Mouse (Mus musculus): ENCODE measurements around the gene Supt3. TPM values are rescaled to one million over a fixed set of nuclear protein-coding genes. Genes with fewer than 3 reads are reported as not detected.

Gene Supt3
- total and polyA plus RNA-seq, 2 experiments: 2.3 to 4.9 TPM

DNA sequence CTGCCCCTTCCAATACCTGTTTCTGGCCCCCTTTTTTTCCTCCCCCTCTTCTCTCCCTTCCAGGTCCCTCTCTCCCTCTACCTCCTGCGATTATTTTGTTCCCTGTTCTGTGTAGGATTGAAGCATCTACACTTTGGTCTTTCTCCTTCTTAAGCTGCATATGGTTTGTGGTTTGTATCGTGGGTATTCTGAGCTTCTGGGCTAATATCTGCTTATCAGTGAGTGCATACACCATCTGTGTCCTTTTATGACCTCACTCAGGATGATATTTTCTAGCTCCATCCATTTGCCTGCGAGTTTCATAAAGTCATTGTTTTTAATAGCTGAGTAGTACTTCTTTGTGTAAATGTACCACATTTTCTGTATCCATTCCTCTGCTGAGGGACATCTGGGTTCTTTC lies 52.6 kb downstream of the Supt3 start:
- no peak overlapping the region for H3K27ac ChIP-seq (replicated peaks; ENCODE audit: insufficient read depth, low read depth, low read length)
- WGBS: 77% methylated on average over 3 of the region's 3 CpGs
- TF ChIP-seq CTCF (IDR thresholded peaks at IDR 0.05; ENCODE audit: low read depth, low read length) (no peak), POLR2A (IDR thresholded peaks at IDR 0.05; ENCODE audit: extremely low read depth, insufficient read depth, low read length) (no peak)

DNA sequence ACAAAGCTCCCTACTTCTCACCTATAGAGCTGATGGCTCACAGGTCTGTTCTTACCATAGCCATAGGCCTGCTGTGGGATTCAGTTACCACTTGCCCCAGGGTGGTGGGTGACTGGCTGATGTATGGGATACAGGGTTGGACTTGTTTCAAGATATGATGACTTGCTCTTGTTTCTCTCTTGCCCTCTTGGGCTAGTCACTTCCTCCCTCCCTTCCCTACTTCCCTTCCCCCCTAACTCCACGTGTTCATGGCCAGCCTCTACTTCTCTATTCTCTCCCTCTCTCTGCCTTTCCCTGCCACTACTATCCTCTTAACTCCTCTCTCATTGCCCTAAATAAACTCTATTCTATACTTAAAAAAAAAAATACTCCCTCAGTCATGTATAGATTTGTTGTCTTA lies 54.2 kb downstream of the Supt3 start:
- no peaks in the 10 kb centered on the region for H3K4me1 ChIP-seq (ENCODE audit: control insufficient read depth, insufficient read depth, low read length)
- TF ChIP-seq CTCF (IDR thresholded peaks at IDR 0.05; ENCODE audit: low read depth, low read length) (no peak), POLR2A (IDR thresholded peaks at IDR 0.05; ENCODE audit: extremely low read depth, insufficient read depth, low read length) (no peak)
- H3K79me2 ChIP-seq (ENCODE audit: control insufficient read depth, insufficient read depth, low read length): no peaks in the 10 kb centered on the region
- no peak overlapping the region for H3K4me3 ChIP-seq (ENCODE audit: insufficient read depth, low read depth, low read length)
- 87% methylated on average over 1 of the region's 1 CpGs for WGBS
- no peak for DNase-seq (ENCODE audit: extremely low read depth, low read depth, low spot score)
- no peak overlapping the region for H3K9ac ChIP-seq (ENCODE audit: low read depth, low read length)
- no peaks in the 10 kb centered on the region for H3K27me3 ChIP-seq (ENCODE audit: control insufficient read depth, insufficient read depth, low read length)
- H3K36me3 ChIP-seq (ENCODE audit: control insufficient read depth, insufficient read depth, low read length): no peaks in the 10 kb centered on the region
- no peak overlapping the region for H3K27ac ChIP-seq (replicated peaks; ENCODE audit: insufficient read depth, low read depth, low read length)

More for the DNA sequence above, 52.6 kb downstream of the Supt3 start:
- no peak for DNase-seq (ENCODE audit: extremely low read depth, low read depth, low spot score)
- Histone ChIP-seq H3K27me3 (ENCODE audit: control insufficient read depth, insufficient read depth, low read length) (no peaks in the 10 kb centered on the region), H3K79me2 (ENCODE audit: control insufficient read depth, insufficient read depth, low read length) (no peaks in the 10 kb centered on the region), H3K4me3 (ENCODE audit: insufficient read depth, low read depth, low read length) (no peak overlapping the region), H3K36me3 (ENCODE audit: control insufficient read depth, insufficient read depth, low read length) (no peaks in the 10 kb centered on the region), H3K4me1 (ENCODE audit: control insufficient read depth, insufficient read depth, low read length) (no peaks in the 10 kb centered on the region), H3K9ac (ENCODE audit: low read depth, low read length) (no peak overlapping the region)

DNA sequence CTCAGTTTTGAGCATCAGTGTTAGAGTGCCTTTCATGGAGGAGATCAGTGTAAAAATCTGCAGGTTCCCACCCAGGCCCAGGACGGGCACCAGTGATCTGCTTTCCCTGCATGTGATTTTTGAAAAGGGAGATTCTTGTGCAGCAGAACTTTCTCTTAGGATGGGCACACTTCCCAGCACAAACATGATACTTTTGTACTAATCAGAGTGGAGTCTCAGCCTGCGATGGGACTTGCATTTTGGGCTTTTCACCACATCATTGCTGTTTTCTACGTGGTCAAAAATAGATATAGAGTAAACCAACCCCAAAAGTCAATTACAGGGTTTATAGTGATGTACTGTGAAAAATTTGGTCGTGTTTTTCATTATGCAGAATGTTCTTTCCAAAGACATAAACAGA lies 65.2 kb downstream of the Supt3 start:
- Histone ChIP-seq H3K4me1 (ENCODE audit: control insufficient read depth, insufficient read depth, low read length) (no peaks in the 10 kb centered on the region), H3K4me3 (ENCODE audit: insufficient read depth, low read depth, low read length) (no peak overlapping the region), H3K36me3 (ENCODE audit: control insufficient read depth, insufficient read depth, low read length) (no peaks in the 10 kb centered on the region), H3K27me3 (ENCODE audit: control insufficient read depth, insufficient read depth, low read length) (no peaks in the 10 kb centered on the region), H3K9ac (ENCODE audit: low read depth, low read length) (no peak overlapping the region), H3K27ac (replicated peaks; ENCODE audit: insufficient read depth, low read depth, low read length) (no peak overlapping the region), H3K79me2 (ENCODE audit: control insufficient read depth, insufficient read depth, low read length) (no peaks in the 10 kb centered on the region)
- no peak for TF ChIP-seq POLR2A (IDR thresholded peaks at IDR 0.05; ENCODE audit: extremely low read depth, insufficient read depth, low read length)
- no peak for TF ChIP-seq CTCF (IDR thresholded peaks at IDR 0.05; ENCODE audit: low read depth, low read length)
- WGBS: 86% methylated on average over 4 of the region's 4 CpGs
- no peak for DNase-seq (ENCODE audit: extremely low read depth, low read depth, low spot score)

DNA sequence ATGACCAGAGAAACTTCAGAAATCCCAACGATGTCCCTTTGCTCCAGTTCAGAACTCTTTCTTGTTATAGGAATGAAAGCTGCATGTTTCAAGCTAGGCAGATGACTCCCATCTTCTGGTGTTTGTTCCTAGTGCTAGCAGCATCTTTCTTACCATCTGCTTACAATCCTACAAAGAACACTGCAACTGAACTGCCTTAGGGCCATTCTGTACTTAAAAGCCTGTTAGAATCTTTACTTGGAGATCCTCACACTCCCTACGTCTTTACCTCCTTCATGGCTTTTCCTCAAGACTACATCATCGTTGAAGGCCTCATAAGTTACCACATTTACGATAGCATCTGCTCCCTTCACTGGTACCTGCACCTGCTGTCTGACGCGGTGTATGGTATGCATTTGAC lies 86.2 kb downstream of the Supt3 start:
- WGBS: 97% methylated on average over 6 of the region's 6 CpGs
- no peak overlapping the region for H3K4me3 ChIP-seq (ENCODE audit: insufficient read depth, low read depth, low read length)
- no peaks in the 10 kb centered on the region for H3K27me3 ChIP-seq (ENCODE audit: control insufficient read depth, insufficient read depth, low read length)
- no peak for DNase-seq (ENCODE audit: extremely low read depth, low read depth, low spot score)
- no peaks in the 10 kb centered on the region for H3K36me3 ChIP-seq (ENCODE audit: control insufficient read depth, insufficient read depth, low read length)
- no peak overlapping the region for H3K9ac ChIP-seq (ENCODE audit: low read depth, low read length)
- no peak for TF ChIP-seq POLR2A (IDR thresholded peaks at IDR 0.05; ENCODE audit: extremely low read depth, insufficient read depth, low read length)
- TF ChIP-seq CTCF (IDR thresholded peaks at IDR 0.05; ENCODE audit: low read depth, low read length): no peak
- no peaks in the 10 kb centered on the region for H3K4me1 ChIP-seq (ENCODE audit: control insufficient read depth, insufficient read depth, low read length)
- no peak overlapping the region for H3K27ac ChIP-seq (replicated peaks; ENCODE audit: insufficient read depth, low read depth, low read length)
- no peaks in the 10 kb centered on the region for H3K79me2 ChIP-seq (ENCODE audit: control insufficient read depth, insufficient read depth, low read length)

DNA sequence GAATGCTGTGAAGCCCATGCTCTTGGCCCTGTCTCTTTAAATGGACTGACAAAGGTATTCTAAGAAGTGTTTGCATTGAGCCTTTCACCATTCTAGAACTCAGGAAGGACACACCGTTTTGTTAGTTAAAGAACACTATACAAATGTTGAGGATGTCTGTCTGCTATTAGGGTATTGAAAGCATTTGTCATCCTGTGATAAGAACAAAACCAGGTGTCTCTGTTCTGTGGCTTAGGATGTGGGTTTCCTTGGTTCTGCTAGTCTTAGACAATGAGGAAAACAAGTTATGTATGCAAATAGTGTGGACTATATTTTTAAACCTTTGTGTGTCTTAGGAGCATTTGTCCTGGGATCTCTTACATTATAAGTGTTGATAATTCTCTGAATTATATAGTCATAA lies 116.6 kb downstream of the Supt3 start:
- Histone ChIP-seq H3K79me2 (ENCODE audit: control insufficient read depth, insufficient read depth, low read length) (no peaks in the 10 kb centered on the region), H3K9ac (ENCODE audit: low read depth, low read length) (no peak overlapping the region), H3K36me3 (ENCODE audit: control insufficient read depth, insufficient read depth, low read length) (no peaks in the 10 kb centered on the region), H3K27ac (replicated peaks; ENCODE audit: insufficient read depth, low read depth, low read length) (no peak overlapping the region), H3K4me1 (ENCODE audit: control insufficient read depth, insufficient read depth, low read length) (no peaks in the 10 kb centered on the region), H3K4me3 (ENCODE audit: insufficient read depth, low read depth, low read length) (no peak overlapping the region), H3K27me3 (ENCODE audit: control insufficient read depth, insufficient read depth, low read length) (no peaks in the 10 kb centered on the region)
- DNase-seq (ENCODE audit: extremely low read depth, low read depth, low spot score): no peak
- TF ChIP-seq POLR2A (IDR thresholded peaks at IDR 0.05; ENCODE audit: extremely low read depth, insufficient read depth, low read length) (no peak), CTCF (IDR thresholded peaks at IDR 0.05; ENCODE audit: low read depth, low read length) (no peak)
- WGBS: 26% methylated on average over 1 of the region's 1 CpGs

DNA sequence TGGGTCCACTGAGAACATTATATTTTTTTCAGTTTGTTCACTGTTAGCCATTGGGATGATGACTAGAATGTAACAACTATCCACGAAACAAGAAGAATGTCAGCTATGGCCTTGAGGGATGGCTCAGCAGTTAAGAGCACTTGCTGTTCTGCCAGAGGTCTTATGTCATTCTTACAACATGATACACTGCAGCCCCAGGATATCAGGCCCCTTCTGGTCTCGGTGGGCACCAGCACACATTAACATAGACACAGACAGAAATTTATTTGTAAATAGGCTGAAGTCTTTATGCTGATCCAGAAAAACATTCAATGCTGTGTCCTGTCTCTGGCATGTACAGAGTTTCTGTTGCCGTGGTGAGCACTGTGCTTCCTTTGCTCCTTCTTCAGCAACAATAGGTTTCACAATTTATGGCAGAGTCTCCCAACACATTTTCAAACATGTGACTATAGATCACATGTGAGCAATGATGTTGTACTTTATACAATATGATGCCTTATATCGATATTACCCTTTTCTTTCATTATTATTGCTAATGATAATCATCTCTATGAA lies 166.7 kb downstream of the Supt3 start:
- Histone ChIP-seq H3K9ac (ENCODE audit: low read depth, low read length) (no peak overlapping the region), H3K4me3 (ENCODE audit: insufficient read depth, low read depth, low read length) (no peak overlapping the region), H3K36me3 (ENCODE audit: control insufficient read depth, insufficient read depth, low read length) (no peaks in the 10 kb centered on the region), H3K27me3 (ENCODE audit: control insufficient read depth, insufficient read depth, low read length) (no peaks in the 10 kb centered on the region), H3K4me1 (ENCODE audit: control insufficient read depth, insufficient read depth, low read length) (peaks cover 11% of the 10 kb centered on the region), H3K79me2 (ENCODE audit: control insufficient read depth, insufficient read depth, low read length) (no peaks in the 10 kb centered on the region), H3K27ac (replicated peaks; ENCODE audit: insufficient read depth, low read depth, low read length) (no peak overlapping the region)
- DNase-seq (ENCODE audit: extremely low read depth, low read depth, low spot score): peak; percentile 58
- TF ChIP-seq POLR2A (IDR thresholded peaks at IDR 0.05; ENCODE audit: extremely low read depth, insufficient read depth, low read length) (no peak), CTCF (IDR thresholded peaks at IDR 0.05; ENCODE audit: low read depth, low read length) (no peak)
- WGBS: 53% methylated on average over 4 of the region's 4 CpGs
